Mouse (Mus musculus) stomach, postnatal 0 days (tissue): Measurements from ENCODE around the gene AI661453. TPM values are rescaled to one million over a fixed set of nuclear protein-coding genes. Genes with fewer than 3 reads are reported as not detected.
A peak's percentile ranks its signal among the peaks of the same experiment; 100 is the strongest.

ENCODE experiments used
- ATAC-seq: fragments of 200-750 bp; cut with Nextera tagmentation; 2 replicates; pipeline ENCODE4 v1.8.0; 2017; ENCODE audit not compliant: low FRiP score, low TSS enrichment
- DNase-seq: peaks from one replicate; pipeline ENCODE4 v3.0.0-alpha.2; 2016; ENCODE audit warnings: low spot score
- H3K27ac ChIP-seq: fragments of 300-500 bp; sonication (generic); replicated peaks from 2 replicates; pipeline ENCODE4 v1.5.1; 2014; ENCODE audit warnings: mild to moderate bottlenecking, control low read depth
- H3K27me3 ChIP-seq: fragments of 300-500 bp; sonication (generic); 2 replicates; pipeline ENCODE4 v1.6.1; 2014; ENCODE audit warnings: low read length; ENCODE audit not compliant: control insufficient read depth, insufficient read depth
- H3K36me3 ChIP-seq: fragments of 300-500 bp; sonication (generic); 2 replicates; pipeline ENCODE4 v1.6.1; 2014; ENCODE audit warnings: low read length, mixed read lengths; ENCODE audit not compliant: control insufficient read depth, insufficient read depth
- H3K4me1 ChIP-seq: fragments of 300-500 bp; sonication (generic); replicated peaks from 2 replicates; pipeline ENCODE4 v1.6.1; 2014; ENCODE audit warnings: antibody characterized with exemption; ENCODE audit not compliant: control insufficient read depth, insufficient read depth
- H3K4me2 ChIP-seq: fragments of 300-500 bp; sonication (generic); replicated peaks from 2 replicates; pipeline ENCODE4 v1.6.1; 2014; ENCODE audit warnings: low read depth, mild to moderate bottlenecking, control low read depth, moderate library complexity
- H3K4me3 ChIP-seq: fragments of 300-500 bp; sonication (generic); 2 replicates; pipeline ENCODE4 v1.5.1; 2014; ENCODE audit warnings: low read depth, low read length, control low read depth
- H3K9ac ChIP-seq: fragments of 300-500 bp; sonication (generic); 2 replicates; pipeline ENCODE4 v1.6.1; 2014; ENCODE audit warnings: mild to moderate bottlenecking, low read length, control low read depth, mixed read lengths
- H3K9me3 ChIP-seq: fragments of 300-500 bp; sonication (generic); 2 replicates; pipeline ENCODE4 v1.6.1; 2016; ENCODE audit warnings: low read length; ENCODE audit not compliant: control insufficient read depth
- CTCF ChIP-seq: IDR thresholded peaks from 2 replicates; pipeline ENCODE4 v1.5.1; 2016; ENCODE audit warnings: antibody characterized with exemption, low read depth, mild to moderate bottlenecking, moderate library complexity
- EP300 ChIP-seq: optimal IDR thresholded peaks from 2 replicates; pipeline ENCODE3; 2016; ENCODE audit warnings: antibody characterized with exemption
- WGBS: fragments of 180-500 bp; shearing (Covaris S2); extraction: QIAGEN DNeasy Blood & Tissue Kit; methylation state at CpG from one replicate; pipeline ENCODE4 v1.1.7; 2014; 5-methylcytosine and 5-hydroxymethylcytosine counted together
- polyA plus RNA-seq: library from polyadenylated mRNA; unstranded; fragments of >200 nt; fragmentation: Nextera tagmentation; extraction: Ambion mirVana; gene quantifications from 2 replicates; pipeline ENCODE4 v1.2.1, GENCODE M21; 2015

Gene AI661453
- polyA plus RNA-seq, 1 experiment from 2014 or later: 8.9 TPM

DNA sequence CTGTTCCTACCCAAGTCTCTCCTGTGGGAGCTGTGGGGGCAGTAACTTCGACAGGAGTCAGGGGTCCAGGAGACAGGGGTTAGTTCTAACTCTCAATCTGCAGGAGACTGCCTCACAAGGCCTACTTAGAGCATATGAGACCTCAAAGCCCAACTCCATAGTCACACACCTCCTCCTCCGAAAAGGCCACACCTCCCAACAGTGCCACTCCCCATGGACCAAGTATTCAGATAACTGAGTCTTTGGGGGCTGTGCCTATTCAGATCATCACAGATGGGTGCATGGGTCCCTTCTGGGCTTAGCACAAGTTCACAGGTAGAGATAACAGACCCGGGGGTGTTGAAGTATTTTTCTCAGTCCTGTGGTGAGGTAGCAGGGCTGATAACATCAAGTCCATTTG is 25.3 kb downstream of the AI661453 start:
- 46% methylated on average over 3 of the region's 3 CpGs for WGBS
- peak overlapping the region; percentile 18; the same call in 1 of the 2 replicates for H3K27ac ChIP-seq
- DNase-seq: peak; percentile 19

DNA sequence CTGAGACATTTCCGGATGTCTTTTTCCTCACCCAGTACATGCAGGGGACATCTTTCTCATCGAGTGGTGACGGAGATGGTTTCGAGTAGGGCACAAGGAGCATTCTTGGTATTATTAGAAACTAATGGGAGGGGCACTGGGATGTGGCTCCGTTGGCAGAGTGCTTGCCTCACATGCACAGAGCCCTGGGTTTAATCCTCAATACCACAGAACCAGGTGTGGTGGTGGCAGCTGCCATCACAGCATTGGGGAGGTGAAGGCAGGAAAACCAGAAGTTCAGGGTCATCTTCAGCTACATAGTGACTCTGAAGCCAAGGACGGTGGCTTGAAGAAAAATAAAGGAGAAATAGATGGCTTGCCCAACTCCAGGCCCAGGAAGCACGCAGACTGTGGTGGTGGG is 25.8 kb downstream of the AI661453 start:
- DNase-seq (peak; percentile 16), ATAC-seq (0 out of 2 replicates have a peak, but pooled peaks have one; percentile 3)
- no peak for TF ChIP-seq EP300
- no peak for TF ChIP-seq CTCF

More for the DNA sequence above, 25.3 kb downstream of the AI661453 start:
- Histone ChIP-seq H3K9me3 (no peaks in the 10 kb centered on the region), H3K4me2 (no peak overlapping the region), H3K4me3 (no peak overlapping the region), H3K27me3 (no peaks in the 10 kb centered on the region), H3K9ac (0 out of 2 replicates have a peak overlapping the region, but pooled peaks have one; percentile 27), H3K4me1 (0 out of 2 replicates have a peak, but pooled peaks cover 3% of the 10 kb centered on the region), H3K36me3 (no peaks in the 10 kb centered on the region)
- no peak for ATAC-seq
- TF ChIP-seq EP300: no peak
- TF ChIP-seq CTCF: no peak

GRCm38 (mm10) chr17:47462728-47463388 is 26.4 kb downstream of the AI661453 start:
- Histone ChIP-seq H3K27ac (peak overlapping the region; percentile 72), H3K36me3 (no peaks in the 10 kb centered on the region), H3K27me3 (no peaks in the 10 kb centered on the region), H3K9ac (no peak overlapping the region), H3K4me2 (no peak overlapping the region), H3K4me3 (no peak overlapping the region), H3K9me3 (no peaks in the 10 kb centered on the region), H3K4me1 (0 out of 2 replicates have a peak, but pooled peaks cover 3% of the 10 kb centered on the region)
- DNase-seq (peak; percentile 90), ATAC-seq (peak; percentile 80)
- TF ChIP-seq EP300: no peak
- no peak for TF ChIP-seq CTCF
- 28% methylated on average over 9 of the region's 9 CpGs for WGBS

More for the DNA sequence above, 25.8 kb downstream of the AI661453 start:
- WGBS: 49% methylated on average over 7 of the region's 7 CpGs
- Histone ChIP-seq H3K4me2 (no peak overlapping the region), H3K9ac (no peak overlapping the region), H3K27ac (peak overlapping the region; percentile 72), H3K36me3 (no peaks in the 10 kb centered on the region), H3K9me3 (no peaks in the 10 kb centered on the region), H3K4me3 (no peak overlapping the region), H3K27me3 (no peaks in the 10 kb centered on the region), H3K4me1 (0 out of 2 replicates have a peak, but pooled peaks cover 3% of the 10 kb centered on the region)

DNA sequence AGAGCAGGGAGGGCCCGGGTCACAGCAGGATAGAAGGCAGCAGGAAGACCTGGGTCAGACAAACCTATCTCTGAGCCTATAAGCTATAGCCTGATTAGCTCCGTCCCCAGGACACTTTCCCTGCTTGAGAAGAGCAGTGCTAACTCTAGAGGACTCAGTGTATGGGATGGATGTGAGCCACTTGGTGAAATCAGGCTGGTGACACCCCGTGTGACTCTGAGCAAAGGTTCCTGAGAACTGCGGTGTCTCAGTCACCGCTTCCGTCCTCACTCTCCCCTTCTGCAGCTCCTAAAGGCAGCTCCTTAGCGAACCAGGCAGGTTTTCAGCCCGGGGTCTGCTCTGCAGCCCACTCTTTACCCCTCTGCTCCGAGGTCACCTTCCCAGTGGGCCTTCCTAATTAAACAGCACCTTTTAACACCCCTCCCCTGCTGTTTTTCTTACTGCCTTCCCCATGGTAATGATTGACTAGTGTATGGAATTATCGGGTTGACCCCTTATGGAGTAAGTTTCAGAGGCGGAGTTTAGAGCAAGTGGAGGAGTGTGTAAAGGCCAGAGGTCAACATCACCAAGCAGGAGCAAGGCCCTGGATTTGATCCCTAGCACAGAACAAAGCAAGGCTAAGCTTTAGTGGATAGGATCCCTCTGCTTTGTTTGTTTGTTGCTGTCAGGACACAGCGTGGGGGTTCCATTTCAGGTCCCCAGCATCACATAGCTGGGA is 28.0 kb downstream of the AI661453 start:
- Histone ChIP-seq H3K4me3 (no peak overlapping the region), H3K9ac (no peak overlapping the region), H3K4me2 (no peak overlapping the region), H3K4me1 (0 out of 2 replicates have a peak, but pooled peaks cover 3% of the 10 kb centered on the region), H3K9me3 (no peaks in the 10 kb centered on the region), H3K27me3 (no peaks in the 10 kb centered on the region), H3K27ac (no peak overlapping the region), H3K36me3 (no peaks in the 10 kb centered on the region)
- 54% methylated on average over 12 of the region's 12 CpGs for WGBS
- no peak for DNase-seq
- ATAC-seq: no peak
- TF ChIP-seq CTCF (no peak), EP300 (no peak)

- ATAC-seq (no peak), DNase-seq (no peak)
- Histone ChIP-seq H3K4me3 (no peak overlapping the region), H3K4me1 (0 out of 2 replicates have a peak, but pooled peaks cover 3% of the 10 kb centered on the region), H3K27me3 (no peaks in the 10 kb centered on the region), H3K36me3 (no peaks in the 10 kb centered on the region), H3K27ac (no peak overlapping the region), H3K4me2 (no peak overlapping the region), H3K9me3 (no peaks in the 10 kb centered on the region), H3K9ac (no peak overlapping the region; the same call in 1 of the 2 replicates)
- 67% methylated on average over 11 of the region's 11 CpGs for WGBS
- TF ChIP-seq CTCF (no peak), EP300 (no peak)
Observed at GRCm38 (mm10) chr17:47465016-47465415, 28.6 kb downstream of the AI661453 start.
